ENCODE assay signal across 8 mouse cellular contexts in genomic region chr4:153974431-153975291, GRCm38 (mm10). TPM values are rescaled to one million over a fixed set of nuclear protein-coding genes. Genes with fewer than 3 reads are reported as not detected.
DNase-seq lines count a peak whose midpoint lies in the region; ATAC-seq lines count a peak whose summit lies in the region.

Dffb (minus strand) TSS chr4:153975126.
Cep104 (plus strand) TSS chr4:153975194.

- H3K4me2 ChIP-seq in forebrain, embryonic 11.5 days (ENCODE audit: low read depth, low read length, severe bottlenecking), result peak within 1 kb of the TSS; percentile 93
- peak within 1 kb of the TSS; percentile 86 for H3K4me2 ChIP-seq in heart, embryonic 16.5 days (ENCODE audit: low read depth, low read length)
- H3K4me2 ChIP-seq in liver, embryonic 15.5 days, result peak within 1 kb of the TSS; percentile 86
- peak within 1 kb of the TSS; percentile 71 for H3K4me2 ChIP-seq in neural tube, embryonic 12.5 days (replicated peaks)

- H3K4me3 ChIP-seq in forebrain, embryonic 11.5 days (ENCODE audit: low read depth, low read length), result peak within 1 kb of the TSS; percentile 88
- peak within 1 kb of the TSS; percentile 85 for H3K4me3 ChIP-seq in heart, embryonic 16.5 days (ENCODE audit: low read length)
- peak within 1 kb of the TSS; percentile 96 for H3K4me3 ChIP-seq in liver, embryonic 15.5 days (replicated peaks)
- H3K4me3 ChIP-seq in neural tube, embryonic 12.5 days, result peak within 1 kb of the TSS; percentile 90

- H3K9ac ChIP-seq in forebrain, embryonic 11.5 days (ENCODE audit: low read length), result peak within 1 kb of the TSS; percentile 92
- H3K9ac ChIP-seq in heart, embryonic 16.5 days (ENCODE audit: low read length), result peak within 1 kb of the TSS; percentile 88
- peak within 1 kb of the TSS; percentile 80 for H3K9ac ChIP-seq in liver, embryonic 15.5 days
- peak within 1 kb of the TSS; percentile 84 for H3K9ac ChIP-seq in neural tube, embryonic 12.5 days

- H3K27ac ChIP-seq in forebrain, embryonic 11.5 days (ENCODE audit: low read depth, low read length), result peak within 1 kb of the TSS; percentile 46; the same call in 1 of the 2 replicates
- no peak within 1 kb of the TSS for H3K27ac ChIP-seq in heart, embryonic 16.5 days (ENCODE audit: low read length)
- H3K27ac ChIP-seq in liver, embryonic 15.5 days (replicated peaks), result peak within 1 kb of the TSS; percentile 63
- H3K27ac ChIP-seq in neural tube, embryonic 12.5 days, result peak within 1 kb of the TSS; percentile 32; the same call in 1 of the 2 replicates

- WGBS in forebrain, embryonic 11.5 days, result 1% methylated on average over 68 of the region's 68 CpGs
- WGBS in heart, embryonic 16.5 days, result 2% methylated on average over 68 of the region's 68 CpGs
- WGBS in liver, embryonic 15.5 days (ENCODE audit: insufficient replicate concordance), result under 1% methylated on average over 68 of the region's 68 CpGs
- WGBS in neural tube, embryonic 12.5 days, result 1% methylated on average over 68 of the region's 68 CpGs

- H3K27me3 ChIP-seq in forebrain, embryonic 11.5 days (ENCODE audit: control insufficient read depth, insufficient read depth, low read length), result no peaks in the 10 kb centered on the region
- H3K27me3 ChIP-seq in heart, embryonic 16.5 days (ENCODE audit: control insufficient read depth, insufficient read depth, low read length), result no peaks in the 10 kb centered on the region
- no peaks in the 10 kb centered on the region for H3K27me3 ChIP-seq in liver, embryonic 15.5 days
- no peaks in the 10 kb centered on the region for H3K27me3 ChIP-seq in neural tube, embryonic 12.5 days (replicated peaks)

- H3K4me1 ChIP-seq in forebrain, embryonic 11.5 days (replicated peaks; ENCODE audit: control insufficient read depth, insufficient read depth, low read length), result peaks cover 2% of the 10 kb centered on the region; the same call in 1 of the 2 replicates
- H3K4me1 ChIP-seq in heart, embryonic 16.5 days (ENCODE audit: control insufficient read depth, insufficient read depth, low read length), result peaks cover 7% of the 10 kb centered on the region
- H3K4me1 ChIP-seq in liver, embryonic 15.5 days (replicated peaks), result peaks cover 42% of the 10 kb centered on the region
- H3K4me1 ChIP-seq in neural tube, embryonic 12.5 days, result peaks cover 22% of the 10 kb centered on the region

- peak; percentile 98 for ATAC-seq in forebrain, embryonic 11.5 days (replicated peaks; ENCODE audit: low FRiP score)
- peak; percentile 99 for ATAC-seq in heart, embryonic 16.5 days (replicated peaks; ENCODE audit: extremely low read depth, insufficient read depth, low FRiP score)
- ATAC-seq in liver, embryonic 15.5 days (ENCODE audit: insufficient read depth), result peak; percentile 97
- ATAC-seq in neural tube, embryonic 12.5 days (ENCODE audit: low FRiP score, low read depth), result peak; percentile 98

- no peaks in the 10 kb centered on the region; the same call in 1 of the 2 replicates for H3K36me3 ChIP-seq in forebrain, embryonic 11.5 days (ENCODE audit: control insufficient read depth, insufficient read depth, low read length)
- peaks cover 2% of the 10 kb centered on the region; the same call in 1 of the 2 replicates for H3K36me3 ChIP-seq in heart, embryonic 16.5 days (ENCODE audit: control insufficient read depth, insufficient read depth)
- peaks cover 23% of the 10 kb centered on the region for H3K36me3 ChIP-seq in liver, embryonic 15.5 days (replicated peaks)
- peaks cover 32% of the 10 kb centered on the region for H3K36me3 ChIP-seq in neural tube, embryonic 12.5 days

- DNase-seq in CD8-positive naive resting alpha-beta T cell, adult 2 months (ENCODE audit: low read depth in 2 of 2, low spot score in 2 of 2), result peak; percentile 81 to 83
- DNase-seq in c-Kit-positive CD71-negative TER-119-negative erythroid progenitor cells, embryonic 14.5 days (ENCODE audit: low read depth), result peak; percentile 85
- peak; percentile 96 for DNase-seq in forebrain, embryonic 11.5 days (ENCODE audit: low spot score)
- peak; percentile 95 to 97 for DNase-seq in kidney, postnatal 36 days
- DNase-seq in telencephalon, adult 2 months (ENCODE audit: low read depth, low spot score), result peak; percentile 93

- H3K9me3 ChIP-seq in forebrain, embryonic 11.5 days (ENCODE audit: control insufficient read depth, low read length), result no peaks in the 10 kb centered on the region
- H3K9me3 ChIP-seq in heart, embryonic 16.5 days (replicated peaks; ENCODE audit: control insufficient read depth, low read length), result no peaks in the 10 kb centered on the region
- H3K9me3 ChIP-seq in liver, embryonic 15.5 days (replicated peaks), result no peaks in the 10 kb centered on the region
- no peaks in the 10 kb centered on the region for H3K9me3 ChIP-seq in neural tube, embryonic 12.5 days

RNA-seq across cellular contexts. Expression of gene Dffb, which starts in this region (rescaled TPM):
- polyA plus RNA-seq in forebrain, embryonic 11.5 days (2014; fragmentation: Nextera tagmentation; extraction: Ambion mirVana), result 13.0 and 14.1 TPM in 2 replicates
- polyA plus RNA-seq in heart, embryonic 16.5 days (2015; fragmentation: Nextera tagmentation; extraction: Ambion mirVana), result 8.5 and 8.6 TPM in 2 replicates
- 7.1 and 7.4 TPM in 2 replicates for polyA plus RNA-seq in liver, embryonic 15.5 days (2015; fragmentation: Nextera tagmentation; extraction: Ambion mirVana)
- 10.1 and 10.8 TPM in 2 replicates for polyA plus RNA-seq in neural tube, embryonic 12.5 days (2016; fragmentation: Nextera tagmentation; extraction: Ambion mirVana)

RNA-seq across cellular contexts. Expression of gene Cep104, which starts in this region (rescaled TPM):
- polyA plus RNA-seq in forebrain, embryonic 11.5 days (2014; fragmentation: Nextera tagmentation; extraction: Ambion mirVana), result 22.6 and 24.9 TPM in 2 replicates
- 14.1 and 17.7 TPM in 2 replicates for polyA plus RNA-seq in heart, embryonic 16.5 days (2015; fragmentation: Nextera tagmentation; extraction: Ambion mirVana)
- 6.4 and 6.7 TPM in 2 replicates for polyA plus RNA-seq in liver, embryonic 15.5 days (2015; fragmentation: Nextera tagmentation; extraction: Ambion mirVana)
- polyA plus RNA-seq in neural tube, embryonic 12.5 days (2016; fragmentation: Nextera tagmentation; extraction: Ambion mirVana), result 21.3 and 24.2 TPM in 2 replicates
